Mouse (Mus musculus): ENCODE measurements around the gene Mrm2. TPM values are rescaled to one million over a fixed set of nuclear protein-coding genes. Genes with fewer than 3 reads are reported as not detected.
A peak's percentile ranks its signal among the peaks of the same experiment; 100 is the strongest.
"Not testable (repeated sequence)": the region's sequence is repeated elsewhere in the genome, so short reads cannot be mapped to it uniquely, and the experiment has no call there.

The Mrm2 gene
- polyA plus RNA-seq, 1 experiment from 2014 or later, result 27.3 TPM

- DNase-seq (ENCODE audit: low spot score), result no peak
- no peak overlapping the region for H3K9ac ChIP-seq (ENCODE audit: low read length)
- H3K4me1 ChIP-seq (ENCODE audit: control insufficient read depth, insufficient read depth, low read length), result peaks cover 8% of the 10 kb centered on the region; the same call in 1 of the 2 replicates
- H3K27me3 ChIP-seq (ENCODE audit: control insufficient read depth, insufficient read depth, low read length), result no peaks in the 10 kb centered on the region
- H3K27ac ChIP-seq (replicated peaks; ENCODE audit: low read depth, low read length), result peak overlapping the region; percentile 56
- 73% methylated on average over 6 of the region's 6 CpGs for WGBS
- no peaks in the 10 kb centered on the region for H3K9me3 ChIP-seq (ENCODE audit: control insufficient read depth, low read length)
- ATAC-seq (ENCODE audit: insufficient number of reproducible peaks, low FRiP score, low TSS enrichment, low read depth), result no peak
- H3K36me3 ChIP-seq (ENCODE audit: control insufficient read depth, insufficient read depth, low read length), result no peaks in the 10 kb centered on the region; the same call in 1 of the 2 replicates
- no peak overlapping the region for H3K4me2 ChIP-seq (ENCODE audit: low read depth, severe bottlenecking)
- no peak overlapping the region for H3K4me3 ChIP-seq (ENCODE audit: low read depth, low read length)
Measured at GRCm38 (mm10) chr5:140370446-140371254, 39.0 kb upstream of the Mrm2 start.

GRCm38 (mm10) chr5:140369466-140369865 is 37.8 kb upstream of the Mrm2 start:
- no peak for DNase-seq (ENCODE audit: low spot score)
- Histone ChIP-seq H3K4me2 (ENCODE audit: low read depth, severe bottlenecking) (no peak overlapping the region), H3K9me3 (ENCODE audit: control insufficient read depth, low read length) (no peaks in the 10 kb centered on the region), H3K4me3 (ENCODE audit: low read depth, low read length) (no peak overlapping the region), H3K36me3 (ENCODE audit: control insufficient read depth, insufficient read depth, low read length) (no peaks in the 10 kb centered on the region; the same call in none of the 2 replicates), H3K9ac (ENCODE audit: low read length) (no peak overlapping the region), H3K27me3 (ENCODE audit: control insufficient read depth, insufficient read depth, low read length) (no peaks in the 10 kb centered on the region), H3K27ac (replicated peaks; ENCODE audit: low read depth, low read length) (no peak overlapping the region), H3K4me1 (ENCODE audit: control insufficient read depth, insufficient read depth, low read length) (peaks cover 8% of the 10 kb centered on the region; the same call in 1 of the 2 replicates)
- ATAC-seq (ENCODE audit: insufficient number of reproducible peaks, low FRiP score, low TSS enrichment, low read depth), result no peak
- WGBS, result 84% methylated on average over 2 of the region's 2 CpGs

GRCm38 (mm10) chr5:140368926-140369325 is 37.2 kb upstream of the Mrm2 start:
- H3K4me2 ChIP-seq (ENCODE audit: low read depth, severe bottlenecking), result no peak overlapping the region
- no peaks in the 10 kb centered on the region for H3K27me3 ChIP-seq (ENCODE audit: control insufficient read depth, insufficient read depth, low read length)
- no peaks in the 10 kb centered on the region; the same call in none of the 2 replicates for H3K36me3 ChIP-seq (ENCODE audit: control insufficient read depth, insufficient read depth, low read length)
- DNase-seq (ENCODE audit: low spot score) (no peak), ATAC-seq (ENCODE audit: insufficient number of reproducible peaks, low FRiP score, low TSS enrichment, low read depth) (no peak)
- WGBS, result 88% methylated on average over 4 of the region's 4 CpGs
- H3K4me1 ChIP-seq (ENCODE audit: control insufficient read depth, insufficient read depth, low read length), result peaks cover 8% of the 10 kb centered on the region; the same call in 1 of the 2 replicates
- H3K27ac ChIP-seq (replicated peaks; ENCODE audit: low read depth, low read length), result no peak overlapping the region
- no peak overlapping the region for H3K9ac ChIP-seq (ENCODE audit: low read length)
- H3K9me3 ChIP-seq (ENCODE audit: control insufficient read depth, low read length), result no peaks in the 10 kb centered on the region
- no peak overlapping the region for H3K4me3 ChIP-seq (ENCODE audit: low read depth, low read length)

GRCm38 (mm10) chr5:140368126-140368525 is 36.4 kb upstream of the Mrm2 start:
- not testable (repeated sequence) for H3K9me3 ChIP-seq (ENCODE audit: control insufficient read depth, low read length); H3K9ac ChIP-seq (ENCODE audit: low read length); H3K4me3 ChIP-seq (ENCODE audit: low read depth, low read length); DNase-seq (ENCODE audit: low spot score); H3K27ac ChIP-seq (replicated peaks; ENCODE audit: low read depth, low read length); ATAC-seq (ENCODE audit: insufficient number of reproducible peaks, low FRiP score, low TSS enrichment, low read depth); H3K4me2 ChIP-seq (ENCODE audit: low read depth, severe bottlenecking); H3K27me3 ChIP-seq (ENCODE audit: control insufficient read depth, insufficient read depth, low read length); H3K36me3 ChIP-seq (ENCODE audit: control insufficient read depth, insufficient read depth, low read length); H3K4me1 ChIP-seq (ENCODE audit: control insufficient read depth, insufficient read depth, low read length)
- 77% methylated on average over 2 of the region's 2 CpGs for WGBS

GRCm38 (mm10) chr5:140364415-140364814 is 32.7 kb upstream of the Mrm2 start:
- H3K36me3 ChIP-seq (ENCODE audit: control insufficient read depth, insufficient read depth, low read length), result no peaks in the 10 kb centered on the region; the same call in none of the 2 replicates
- H3K27ac ChIP-seq (replicated peaks; ENCODE audit: low read depth, low read length), result no peak overlapping the region
- H3K4me3 ChIP-seq (ENCODE audit: low read depth, low read length), result no peak overlapping the region
- WGBS, result 96% methylated on average over 5 of the region's 5 CpGs
- no peaks in the 10 kb centered on the region for H3K9me3 ChIP-seq (ENCODE audit: control insufficient read depth, low read length)
- no peaks in the 10 kb centered on the region for H3K4me1 ChIP-seq (ENCODE audit: control insufficient read depth, insufficient read depth, low read length)
- H3K27me3 ChIP-seq (ENCODE audit: control insufficient read depth, insufficient read depth, low read length), result no peaks in the 10 kb centered on the region
- DNase-seq (ENCODE audit: low spot score), result no peak
- no peak overlapping the region for H3K9ac ChIP-seq (ENCODE audit: low read length)
- ATAC-seq (ENCODE audit: insufficient number of reproducible peaks, low FRiP score, low TSS enrichment, low read depth), result no peak
- H3K4me2 ChIP-seq (ENCODE audit: low read depth, severe bottlenecking), result no peak overlapping the region

- no peak overlapping the region for H3K4me2 ChIP-seq (ENCODE audit: low read depth, severe bottlenecking)
- H3K36me3 ChIP-seq (ENCODE audit: control insufficient read depth, insufficient read depth, low read length), result peaks cover 3% of the 10 kb centered on the region
- ATAC-seq (ENCODE audit: insufficient number of reproducible peaks, low FRiP score, low TSS enrichment, low read depth) (no peak), DNase-seq (ENCODE audit: low spot score) (no peak)
- no peaks in the 10 kb centered on the region for H3K9me3 ChIP-seq (ENCODE audit: control insufficient read depth, low read length)
- no peaks in the 10 kb centered on the region for H3K4me1 ChIP-seq (ENCODE audit: control insufficient read depth, insufficient read depth, low read length)
- WGBS, result 82% methylated on average over 14 of the region's 14 CpGs
- H3K4me3 ChIP-seq (ENCODE audit: low read depth, low read length), result no peak overlapping the region
- H3K27me3 ChIP-seq (ENCODE audit: control insufficient read depth, insufficient read depth, low read length), result no peaks in the 10 kb centered on the region
- no peak overlapping the region for H3K27ac ChIP-seq (replicated peaks; ENCODE audit: low read depth, low read length)
- H3K9ac ChIP-seq (ENCODE audit: low read length), result no peak overlapping the region
Measured at GRCm38 (mm10) chr5:140359930-140360674, 28.4 kb upstream of the Mrm2 start.

GRCm38 (mm10) chr5:140357466-140357865 is 25.8 kb upstream of the Mrm2 start:
- Histone ChIP-seq H3K27me3 (ENCODE audit: control insufficient read depth, insufficient read depth, low read length) (no peaks in the 10 kb centered on the region), H3K4me2 (ENCODE audit: low read depth, severe bottlenecking) (no peak overlapping the region)

GRCm38 (mm10) chr5:140355934-140356333 is 24.2 kb upstream of the Mrm2 start:
- Histone ChIP-seq H3K4me3 (ENCODE audit: low read depth, low read length) (no peak overlapping the region), H3K9me3 (ENCODE audit: control insufficient read depth, low read length) (no peaks in the 10 kb centered on the region), H3K4me2 (ENCODE audit: low read depth, severe bottlenecking) (no peak overlapping the region), H3K27ac (replicated peaks; ENCODE audit: low read depth, low read length) (no peak overlapping the region), H3K27me3 (ENCODE audit: control insufficient read depth, insufficient read depth, low read length) (no peaks in the 10 kb centered on the region), H3K36me3 (ENCODE audit: control insufficient read depth, insufficient read depth, low read length) (peaks cover 13% of the 10 kb centered on the region; the same call in 1 of the 2 replicates), H3K9ac (ENCODE audit: low read length) (no peak overlapping the region), H3K4me1 (ENCODE audit: control insufficient read depth, insufficient read depth, low read length) (no peaks in the 10 kb centered on the region)
- 89% methylated on average over 11 of the region's 11 CpGs for WGBS
- ATAC-seq (ENCODE audit: insufficient number of reproducible peaks, low FRiP score, low TSS enrichment, low read depth), result no peak
- DNase-seq (ENCODE audit: low spot score), result no peak

More at GRCm38 (mm10) chr5:140357466-140357865, 25.8 kb upstream of the Mrm2 start:
- Histone ChIP-seq H3K4me1 (ENCODE audit: control insufficient read depth, insufficient read depth, low read length) (no peaks in the 10 kb centered on the region), H3K27ac (replicated peaks; ENCODE audit: low read depth, low read length) (no peak overlapping the region), H3K9me3 (ENCODE audit: control insufficient read depth, low read length) (no peaks in the 10 kb centered on the region), H3K9ac (ENCODE audit: low read length) (no peak overlapping the region), H3K4me3 (ENCODE audit: low read depth, low read length) (no peak overlapping the region), H3K36me3 (ENCODE audit: control insufficient read depth, insufficient read depth, low read length) (peaks cover 9% of the 10 kb centered on the region; the same call in 1 of the 2 replicates)
- ATAC-seq (ENCODE audit: insufficient number of reproducible peaks, low FRiP score, low TSS enrichment, low read depth), result no peak
- DNase-seq (ENCODE audit: low spot score), result no peak
- 88% methylated on average over 3 of the region's 3 CpGs for WGBS

Measured in limb, embryonic 11.5 days (tissue).